Mouse (Mus musculus) stomach, embryonic 16.5 days (tissue): Measurements from ENCODE around the gene Fiz1. TPM values are rescaled to one million over a fixed set of nuclear protein-coding genes. Genes with fewer than 3 reads are reported as not detected.
"Not testable (repeated sequence)": the region's sequence is repeated elsewhere in the genome, so short reads cannot be mapped to it uniquely, and the experiment has no call there.

Experiments used
- ATAC-seq: fragments of 200-750 bp; cut with Nextera tagmentation; 2 replicates; pipeline ENCODE4 v1.8.0; 2017; ENCODE audit warnings: moderate number of reproducible peaks, moderate TSS enrichment; ENCODE audit not compliant: insufficient read depth, low FRiP score
- H3K27ac ChIP-seq: fragments of 300-500 bp; sonication (generic); 2 replicates; pipeline ENCODE4 v1.5.1; 2014; ENCODE audit warnings: low read length
- H3K27me3 ChIP-seq: fragments of 300-500 bp; sonication (generic); 2 replicates; pipeline ENCODE4 v1.6.1; 2014; ENCODE audit warnings: low read length, control low read depth, mixed read lengths; ENCODE audit not compliant: control insufficient read depth, insufficient read depth
- H3K36me3 ChIP-seq: fragments of 300-500 bp; sonication (generic); 2 replicates; pipeline ENCODE4 v1.6.1; 2014; ENCODE audit warnings: low read length; ENCODE audit not compliant: control insufficient read depth, insufficient read depth
- H3K4me1 ChIP-seq: fragments of 300-500 bp; sonication (generic); 2 replicates; pipeline ENCODE4 v1.6.1; 2014; ENCODE audit warnings: low read length, control low read depth, mixed read lengths; ENCODE audit not compliant: control insufficient read depth, insufficient read depth
- H3K4me2 ChIP-seq: fragments of 300-500 bp; sonication (generic); 2 replicates; pipeline ENCODE4 v1.6.1; 2014; ENCODE audit warnings: low read depth, low read length, mixed read lengths
- H3K4me3 ChIP-seq: fragments of 300-500 bp; sonication (generic); replicated peaks from 2 replicates; pipeline ENCODE4 v1.5.1; 2014; ENCODE audit warnings: mild to moderate bottlenecking, low read length
- H3K9ac ChIP-seq: fragments of 300-500 bp; sonication (generic); 2 replicates; pipeline ENCODE4 v1.6.1; 2014; ENCODE audit warnings: low read length
- H3K9me3 ChIP-seq: fragments of 300-500 bp; sonication (generic); replicated peaks from 2 replicates; pipeline ENCODE4 v1.6.1; 2016; ENCODE audit warnings: low read length, control low read depth; ENCODE audit not compliant: control insufficient read depth
- WGBS: fragments of 180-500 bp; shearing (Covaris S2); extraction: QIAGEN DNeasy Blood & Tissue Kit; methylation state at CpG from one replicate; pipeline ENCODE4 v1.1.7; 2014; 5-methylcytosine and 5-hydroxymethylcytosine counted together
- polyA plus RNA-seq: library from polyadenylated mRNA; unstranded; fragments of >200 nt; fragmentation: Nextera tagmentation; extraction: Ambion mirVana; gene quantifications from 2 replicates; pipeline ENCODE4 v1.2.1, GENCODE M21; 2015

Fiz1 gene
- polyA plus RNA-seq, 1 experiment from 2014 or later, result 22.6 TPM

DNA sequence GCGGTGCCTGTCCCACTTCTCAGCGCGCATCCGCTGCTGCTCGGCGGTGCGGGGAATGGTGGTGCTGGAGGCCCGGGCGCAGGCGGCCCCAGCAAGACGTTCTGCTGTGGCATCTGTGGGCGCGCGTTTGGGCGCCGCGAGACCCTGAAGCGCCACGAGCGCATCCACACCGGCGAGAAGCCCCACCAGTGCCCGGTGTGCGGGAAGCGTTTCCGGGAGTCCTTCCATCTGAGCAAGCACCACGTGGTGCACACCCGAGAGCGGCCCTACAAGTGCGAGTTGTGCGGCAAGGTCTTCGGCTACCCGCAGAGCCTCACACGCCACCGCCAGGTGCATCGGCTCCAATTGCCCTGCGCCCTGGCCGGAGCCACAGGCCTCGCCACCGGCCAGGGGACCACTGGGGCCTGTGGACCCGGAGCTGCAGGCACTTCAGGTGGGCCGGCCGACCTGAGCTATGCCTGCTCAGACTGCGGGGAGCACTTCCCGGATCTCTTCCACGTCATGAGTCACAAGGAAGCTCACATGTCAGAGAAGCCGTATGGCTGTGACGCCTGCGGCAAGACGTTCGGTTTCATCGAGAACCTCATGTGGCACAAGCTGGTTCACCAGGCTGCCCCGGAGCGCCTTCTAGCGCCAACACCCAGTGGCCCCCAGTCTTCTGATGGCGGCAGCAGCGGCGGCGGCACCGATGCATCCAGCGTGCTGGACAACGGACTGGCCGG is 16.2 kb upstream of the Fiz1 start:
- no peak for ATAC-seq

DNA sequence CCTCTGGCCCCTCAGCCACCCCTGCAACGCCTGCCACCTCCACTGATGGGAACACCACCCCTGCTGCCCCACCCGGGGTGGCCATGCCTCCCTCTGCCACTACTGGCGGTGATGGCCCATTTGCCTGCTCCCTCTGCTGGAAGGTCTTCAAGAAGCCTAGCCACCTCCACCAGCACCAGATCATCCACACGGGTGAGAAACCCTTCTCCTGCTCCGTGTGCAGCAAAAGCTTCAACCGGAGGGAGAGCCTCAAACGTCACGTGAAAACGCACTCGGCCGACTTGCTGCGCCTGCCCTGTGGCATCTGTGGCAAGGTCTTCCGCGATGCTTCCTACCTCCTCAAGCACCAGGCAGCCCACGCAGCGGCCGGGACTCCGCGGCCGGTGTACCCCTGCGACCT is 15.4 kb upstream of the Fiz1 start:
- no peaks in the 10 kb centered on the region for H3K4me1 ChIP-seq
- no peaks in the 10 kb centered on the region for H3K27me3 ChIP-seq
- no peak overlapping the region for H3K4me2 ChIP-seq
- no peak overlapping the region for H3K4me3 ChIP-seq
- H3K9me3 ChIP-seq, result peaks cover 38% of the 10 kb centered on the region
- peaks cover 73% of the 10 kb centered on the region for H3K36me3 ChIP-seq
- ATAC-seq, result no peak
- WGBS, result 93% methylated on average over 21 of the region's 21 CpGs
- no peak overlapping the region for H3K9ac ChIP-seq
- no peak overlapping the region for H3K27ac ChIP-seq

More for the DNA sequence above, 16.2 kb upstream of the Fiz1 start:
- Histone ChIP-seq H3K4me2 (no peak overlapping the region), H3K4me1 (no peaks in the 10 kb centered on the region), H3K36me3 (peaks cover 80% of the 10 kb centered on the region), H3K9ac (no peak overlapping the region), H3K4me3 (no peak overlapping the region), H3K27me3 (no peaks in the 10 kb centered on the region), H3K27ac (no peak overlapping the region), H3K9me3 (peaks cover 38% of the 10 kb centered on the region)
- WGBS, result 86% methylated on average over 63 of the region's 63 CpGs

- no peak for ATAC-seq
- no peak overlapping the region for H3K4me2 ChIP-seq
- H3K36me3 ChIP-seq, result peaks cover 69% of the 10 kb centered on the region
- no peak overlapping the region for H3K27ac ChIP-seq
- no peaks in the 10 kb centered on the region for H3K27me3 ChIP-seq
- no peak overlapping the region for H3K9ac ChIP-seq
- no peak overlapping the region for H3K4me3 ChIP-seq
- H3K4me1 ChIP-seq, result no peaks in the 10 kb centered on the region
- H3K9me3 ChIP-seq, result peaks cover 38% of the 10 kb centered on the region
- 95% methylated on average over 22 of the region's 22 CpGs for WGBS
Observed at GRCm38 (mm10) chr7:5029543-5029942, 15.0 kb upstream of the Fiz1 start.

DNA sequence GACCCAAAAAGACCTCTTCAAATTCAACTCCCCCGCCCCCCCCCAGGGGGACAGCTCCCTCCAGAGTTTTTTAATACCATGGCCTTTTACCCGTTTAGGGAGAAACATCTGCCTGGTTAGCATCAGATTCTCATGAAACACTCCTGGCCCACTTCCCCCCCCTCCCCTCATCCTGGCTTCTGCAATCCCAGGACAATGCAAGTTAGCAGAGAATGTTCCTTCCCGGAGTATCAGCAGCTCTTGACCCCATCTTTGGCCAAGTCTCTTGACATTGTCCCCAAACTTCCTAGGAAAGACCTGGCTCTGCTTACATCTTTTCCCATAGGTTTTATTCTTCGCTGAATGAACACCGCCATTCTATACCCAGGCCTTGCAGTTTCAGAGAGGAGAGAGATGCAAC is 6.7 kb upstream of the Fiz1 start:
- peaks cover 6% of the 10 kb centered on the region; the same call in 1 of the 2 replicates for H3K36me3 ChIP-seq
- H3K27ac ChIP-seq, result peak overlapping the region; percentile 91
- 43% methylated on average over 5 of the region's 5 CpGs for WGBS
- peaks cover 15% of the 10 kb centered on the region for H3K4me1 ChIP-seq
- no peaks in the 10 kb centered on the region for H3K27me3 ChIP-seq
- H3K4me3 ChIP-seq, result peak overlapping the region; percentile 84
- no peak for ATAC-seq
- peak overlapping the region; percentile 97 for H3K9ac ChIP-seq
- peak overlapping the region; percentile 85 for H3K4me2 ChIP-seq
- H3K9me3 ChIP-seq, result no peaks in the 10 kb centered on the region

GRCm38 (mm10) chr7:5020685-5021084 is 6.2 kb upstream of the Fiz1 start:
- no peaks in the 10 kb centered on the region for H3K27me3 ChIP-seq
- peaks cover 20% of the 10 kb centered on the region for H3K4me1 ChIP-seq
- H3K4me2 ChIP-seq, result peak overlapping the region; percentile 85
- peak overlapping the region; percentile 97 for H3K9ac ChIP-seq
- 0% methylated on average over 15 of the region's 15 CpGs for WGBS
- ATAC-seq, result no peak
- H3K9me3 ChIP-seq, result no peaks in the 10 kb centered on the region
- H3K4me3 ChIP-seq, result peak overlapping the region; percentile 84
- peaks cover 6% of the 10 kb centered on the region; the same call in 1 of the 2 replicates for H3K36me3 ChIP-seq
- H3K27ac ChIP-seq, result peak overlapping the region; percentile 91

DNA sequence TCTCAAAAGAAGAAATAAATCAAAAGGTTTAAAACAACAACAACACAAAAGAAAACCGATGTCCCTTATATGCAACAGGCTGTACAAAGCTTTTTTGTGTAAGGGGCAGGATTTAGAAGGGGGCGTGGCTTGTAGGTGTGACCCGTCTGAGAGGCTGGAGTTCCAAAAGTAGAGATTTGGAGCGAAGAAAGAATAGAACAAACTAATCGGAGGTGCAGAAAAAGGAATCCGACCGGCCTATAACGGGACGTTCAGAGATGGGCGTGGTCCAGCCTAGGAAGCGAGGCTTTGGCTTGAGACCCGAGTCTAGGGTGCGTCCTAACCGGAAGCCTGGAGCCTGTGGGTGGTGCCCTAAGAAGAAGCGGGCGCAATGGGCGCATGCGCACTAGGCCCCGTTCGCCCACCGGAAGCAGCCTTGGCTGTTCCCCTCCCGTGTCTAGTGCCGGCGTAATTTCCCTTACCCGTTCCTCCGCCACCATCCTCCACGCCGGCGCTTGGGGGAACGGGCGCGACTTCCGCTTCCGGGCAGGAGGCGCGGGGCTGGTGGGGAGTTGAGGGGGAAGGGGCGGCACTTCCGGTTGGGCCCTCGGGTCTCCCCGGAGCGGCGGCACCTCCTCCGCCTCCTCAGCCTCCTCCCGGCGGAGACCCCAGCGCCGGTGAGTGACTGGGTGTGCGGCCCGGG is 5.6 kb upstream of the Fiz1 start, which contains the start of the genes Zfp865 and Ccdc106:
Gene Zfp865 (plus strand): TSS at position 377 of the 682 bp plus-strand sequence.
Gene Ccdc106 (plus strand): TSS at position 554 of the 682 bp plus-strand sequence.
- H3K9ac ChIP-seq, result peak within 1 kb of the TSS; percentile 97
- under 1% methylated on average over 49 of the region's 49 CpGs for WGBS
- ATAC-seq, result peak; percentile 91
- peak within 1 kb of the TSS; percentile 91 for H3K27ac ChIP-seq
- no peaks in the 10 kb centered on the region for H3K27me3 ChIP-seq
- peak within 1 kb of the TSS; percentile 85 for H3K4me2 ChIP-seq
- peaks cover 6% of the 10 kb centered on the region; the same call in 1 of the 2 replicates for H3K36me3 ChIP-seq
- H3K9me3 ChIP-seq, result no peaks in the 10 kb centered on the region
- peaks cover 20% of the 10 kb centered on the region for H3K4me1 ChIP-seq
- H3K4me3 ChIP-seq, result peak within 1 kb of the TSS; percentile 84

DNA sequence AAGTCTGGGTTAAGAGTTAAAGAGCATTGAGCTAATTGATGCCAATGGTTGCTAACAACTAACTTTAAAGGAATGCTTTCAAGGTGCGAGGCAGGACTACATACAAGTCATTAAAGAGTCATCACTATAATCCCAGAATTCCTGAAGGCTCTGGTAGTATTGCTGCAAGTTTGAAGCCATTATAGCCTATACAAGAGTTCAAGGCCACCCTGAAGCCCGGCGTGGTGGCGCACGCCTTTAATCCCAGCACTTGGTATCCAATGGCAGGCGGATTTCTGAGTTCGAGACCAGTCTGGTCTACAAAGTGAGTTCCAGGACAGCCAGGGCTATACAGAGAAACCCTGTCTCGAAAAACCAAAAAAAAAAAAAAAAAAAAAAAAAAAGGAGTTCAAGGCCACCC is 5.1 kb upstream of the Fiz1 start:
- 32% methylated on average over 8 of the region's 8 CpGs for WGBS
- H3K4me3 ChIP-seq, result peak overlapping the region; percentile 84
- H3K27ac ChIP-seq, result peak overlapping the region; percentile 91
- ATAC-seq, H3K27me3 ChIP-seq, H3K36me3 ChIP-seq, H3K9me3 ChIP-seq: not testable (repeated sequence)
- H3K4me2 ChIP-seq, result peak overlapping the region; percentile 85
- H3K4me1 ChIP-seq, result peaks cover 20% of the 10 kb centered on the region
- peak overlapping the region; percentile 97 for H3K9ac ChIP-seq

DNA sequence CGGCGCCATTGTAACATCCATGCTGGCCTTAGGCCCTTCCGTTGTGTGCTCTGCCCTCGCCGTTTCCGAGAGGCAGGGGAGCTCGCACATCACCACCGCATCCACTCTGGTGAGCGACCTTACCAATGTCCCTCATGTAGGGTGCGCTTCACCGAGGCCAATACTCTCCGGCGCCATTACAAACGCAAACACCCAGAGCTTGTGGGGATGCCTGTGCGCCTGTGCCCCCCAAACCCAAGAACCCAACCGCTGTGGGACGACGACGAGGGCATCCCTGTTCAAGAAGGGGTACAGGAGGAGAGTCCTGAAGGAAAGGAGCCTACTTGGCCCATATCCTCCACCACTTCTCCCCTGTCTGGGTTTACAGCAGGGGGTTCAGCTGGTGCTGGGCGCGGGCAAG is 3.4 kb upstream of the Fiz1 start:
- no peak overlapping the region for H3K4me2 ChIP-seq
- H3K4me3 ChIP-seq, result no peak overlapping the region
- WGBS, result 97% methylated on average over 21 of the region's 21 CpGs
- H3K4me1 ChIP-seq, result peaks cover 20% of the 10 kb centered on the region
- no peak for ATAC-seq
- no peak overlapping the region for H3K9ac ChIP-seq
- H3K9me3 ChIP-seq, result no peaks in the 10 kb centered on the region
- peaks cover 6% of the 10 kb centered on the region; the same call in 1 of the 2 replicates for H3K36me3 ChIP-seq
- H3K27ac ChIP-seq, result no peak overlapping the region
- H3K27me3 ChIP-seq, result no peaks in the 10 kb centered on the region

DNA sequence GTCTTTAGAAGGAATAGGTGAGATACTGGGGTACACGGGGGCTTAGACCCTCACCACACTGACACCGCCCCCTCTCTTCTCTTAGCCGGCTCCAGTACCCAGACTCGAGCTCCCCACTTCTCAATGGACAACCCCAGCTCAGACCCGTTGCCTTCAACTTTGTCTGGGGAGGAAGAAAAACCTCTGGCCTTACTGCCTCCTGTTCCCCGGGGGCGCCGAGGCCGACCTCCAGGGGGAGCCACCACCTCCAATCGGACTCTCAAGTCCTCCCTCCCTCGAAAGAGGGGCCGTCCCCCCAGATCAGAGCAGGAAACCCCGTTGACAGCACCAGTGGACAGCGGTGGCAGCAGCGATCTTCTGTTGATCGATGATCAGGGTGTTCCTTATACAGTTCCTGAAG is 2.9 kb upstream of the Fiz1 start:
- Histone ChIP-seq H3K4me2 (no peak overlapping the region), H3K36me3 (peaks cover 6% of the 10 kb centered on the region), H3K9me3 (no peaks in the 10 kb centered on the region), H3K4me1 (peaks cover 20% of the 10 kb centered on the region), H3K27me3 (no peaks in the 10 kb centered on the region), H3K4me3 (no peak overlapping the region), H3K9ac (no peak overlapping the region), H3K27ac (no peak overlapping the region)
- no peak for ATAC-seq
- WGBS, result 88% methylated on average over 16 of the region's 16 CpGs
